Mouse (Mus musculus) heart, adult 9 months (tissue): ENCODE measurements at regions not wholly inside any gene's neighbourhood (a gene's known extent, or its start where the extent isn't known, plus 50 kb on each side); places are given as distances from the start of the nearest gene placed in this dataset.

ENCODE experiments used
- DNase-seq, 2 experiments: peaks; one replicate each; pipeline ENCODE4 v3.0.0; 2022; ENCODE audit warnings: low spot score in 2 of 2

DNA sequence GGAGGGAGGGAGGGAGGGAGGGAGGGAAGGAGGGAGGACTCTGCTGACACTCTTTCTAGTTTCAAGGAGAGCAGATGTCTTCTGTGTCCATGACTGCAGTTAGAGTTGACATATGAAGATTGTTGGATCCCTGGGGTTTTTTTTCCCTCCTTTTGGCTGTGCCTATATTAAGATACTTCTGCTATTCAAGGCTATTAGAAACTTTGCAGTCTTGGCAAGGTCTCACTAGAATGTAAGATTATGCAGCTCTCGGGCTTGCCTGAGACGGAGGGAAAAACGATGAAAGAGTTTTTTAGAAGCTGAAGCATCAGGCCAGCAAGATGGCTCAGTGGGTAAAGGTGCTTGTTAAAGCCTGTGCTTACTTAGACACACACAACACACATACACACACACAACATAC lies 83.5 kb upstream of the Sfswap start:
- peak in 1 of 2 experiments; percentile 9 for DNase-seq

DNA sequence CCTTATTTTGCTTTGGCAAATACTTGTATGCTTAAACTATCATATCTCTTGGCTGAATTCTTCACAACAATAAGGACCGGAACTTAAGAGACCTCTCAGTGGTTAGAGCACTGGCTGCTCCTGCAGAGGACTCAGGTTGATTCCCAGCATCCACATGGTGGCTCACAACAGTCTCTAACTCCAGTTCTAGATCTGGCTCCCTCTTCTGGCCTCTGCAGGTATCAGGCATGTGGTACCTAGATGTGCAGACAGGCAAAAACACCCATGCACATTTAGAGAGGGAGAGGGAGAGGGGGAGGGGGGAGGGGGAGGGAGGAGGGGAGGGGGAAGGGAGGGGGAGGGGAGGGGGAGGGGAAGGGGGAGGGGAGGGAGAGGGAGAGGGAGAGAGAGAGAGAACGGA lies 80.0 kb upstream of the Sfswap start:
- no peak for DNase-seq

DNA sequence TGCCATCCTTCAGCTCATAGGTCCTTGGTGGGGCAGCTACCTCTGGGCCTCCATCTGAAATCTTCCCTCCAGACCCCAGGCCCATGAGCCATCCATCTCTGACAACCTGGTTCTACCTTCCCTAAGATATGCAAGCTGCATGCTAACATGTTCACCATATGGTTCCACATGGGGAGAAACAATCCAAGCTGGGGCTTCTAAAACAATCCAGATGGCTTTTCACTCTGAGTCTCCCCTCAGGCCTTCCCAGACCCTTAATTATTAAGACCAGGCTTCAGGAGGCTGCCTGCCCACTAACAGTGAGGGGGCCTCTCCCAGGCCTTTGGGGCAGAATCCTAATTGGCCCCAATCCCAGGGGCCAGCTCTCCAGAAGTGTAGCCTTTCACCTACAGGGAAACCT lies 71.1 kb upstream of the Sfswap start:
- DNase-seq, result no peak

DNA sequence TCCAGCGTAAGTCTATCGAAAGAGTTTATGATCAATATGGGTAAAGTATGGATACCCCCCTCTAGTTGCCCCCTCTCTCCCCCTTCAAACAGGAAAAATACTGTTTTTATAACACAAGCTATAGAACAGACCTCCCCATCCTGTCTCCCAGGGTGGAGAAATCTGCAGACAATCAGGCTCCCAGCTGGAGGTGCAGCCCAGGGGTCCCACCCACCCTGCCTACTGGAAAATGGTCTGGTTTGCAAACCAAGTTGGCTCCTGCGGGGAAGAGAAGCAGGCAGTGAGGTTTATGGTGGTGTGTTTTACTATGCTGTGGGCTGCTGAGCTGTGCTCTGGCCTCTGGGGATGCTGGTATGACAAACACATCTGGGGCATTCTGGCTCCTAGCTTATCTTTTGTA lies 70.7 kb upstream of the Sfswap start:
- no peak for DNase-seq

DNA sequence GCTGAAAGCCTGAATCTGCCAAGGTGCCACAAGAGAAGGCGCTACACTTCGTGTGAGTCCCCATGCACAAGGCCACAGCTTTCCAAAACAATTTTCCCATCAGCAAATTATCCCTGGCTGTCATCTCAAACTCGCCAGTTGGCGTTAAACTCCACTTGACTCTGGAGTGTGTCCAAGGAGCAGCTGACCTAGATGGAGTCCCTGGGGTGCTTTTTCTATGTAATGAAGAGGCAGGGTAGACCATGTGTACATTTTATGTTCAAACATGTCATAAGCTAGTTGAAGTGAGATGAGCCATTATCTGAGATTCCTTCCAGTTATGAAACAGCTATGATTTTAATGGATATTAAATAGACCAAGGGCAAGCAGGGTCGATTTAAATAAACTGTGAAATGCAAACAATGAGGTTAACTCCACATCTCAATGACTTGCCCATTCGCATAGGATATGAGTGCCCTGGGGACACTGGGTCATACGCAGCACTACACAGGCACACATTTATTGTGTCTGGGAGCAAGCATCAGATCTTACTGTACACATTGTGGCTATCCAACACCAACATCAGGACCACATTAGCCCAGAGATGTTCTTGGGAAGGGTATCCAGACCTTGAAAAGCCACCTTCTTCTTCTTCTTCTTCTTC lies 51.0 kb upstream of the Sfswap start:
- no peak for DNase-seq
